Mouse (Mus musculus): ENCODE measurements around the gene Slit3. TPM values are rescaled to one million over a fixed set of nuclear protein-coding genes. Genes with fewer than 3 reads are reported as not detected.

The Slit3 gene
- polyA plus RNA-seq, 1 experiment from 2014 or later, result 25.9 TPM

GRCm38 (mm10) chr11:35325131-35325995, 204.3 kb downstream of the Slit3 start:
- Histone ChIP-seq H3K4me3 (no peak overlapping the region), H3K27me3 (peaks cover 59% of the 10 kb centered on the region), H3K9ac (no peak overlapping the region), H3K27ac (no peak overlapping the region), H3K4me1 (replicated peaks) (peaks cover 18% of the 10 kb centered on the region), H3K36me3 (no peaks in the 10 kb centered on the region), H3K9me3 (no peaks in the 10 kb centered on the region), H3K4me2 (no peak overlapping the region)
- WGBS, result 45% methylated on average over 10 of the region's 10 CpGs
- ATAC-seq (ENCODE audit: low FRiP score), result no peak

- H3K27me3 ChIP-seq, result peaks cover 57% of the 10 kb centered on the region
- H3K4me2 ChIP-seq, result no peak overlapping the region
- 8% methylated on average over 3 of the region's 3 CpGs for WGBS
- H3K9me3 ChIP-seq, result no peaks in the 10 kb centered on the region
- peaks cover 18% of the 10 kb centered on the region for H3K4me1 ChIP-seq (replicated peaks)
- no peak overlapping the region for H3K9ac ChIP-seq
- no peak overlapping the region for H3K27ac ChIP-seq
- ATAC-seq (ENCODE audit: low FRiP score), result no peak
- no peak overlapping the region for H3K4me3 ChIP-seq
- H3K36me3 ChIP-seq, result no peaks in the 10 kb centered on the region
These were observed 205.3 kb downstream of the Slit3 start for GRCm38 (mm10) chr11:35326346-35326745.

- H3K36me3 ChIP-seq, result no peaks in the 10 kb centered on the region
- no peak overlapping the region for H3K27ac ChIP-seq
- no peak overlapping the region for H3K9ac ChIP-seq
- ATAC-seq (ENCODE audit: low FRiP score), result no peak
- H3K9me3 ChIP-seq, result no peaks in the 10 kb centered on the region
- no peak overlapping the region for H3K4me2 ChIP-seq
- WGBS, result 67% methylated on average over 1 of the region's 1 CpGs
- H3K4me1 ChIP-seq (replicated peaks), result peaks cover 18% of the 10 kb centered on the region
- H3K4me3 ChIP-seq, result no peak overlapping the region
- H3K27me3 ChIP-seq, result peaks cover 70% of the 10 kb centered on the region
These were observed 206.9 kb downstream of the Slit3 start for GRCm38 (mm10) chr11:35327899-35328298.

- Histone ChIP-seq H3K27me3 (peaks cover 49% of the 10 kb centered on the region), H3K9ac (no peak overlapping the region), H3K36me3 (no peaks in the 10 kb centered on the region), H3K4me1 (replicated peaks) (0 out of 2 replicates have a peak, but pooled peaks cover 13% of the 10 kb centered on the region), H3K4me3 (no peak overlapping the region), H3K27ac (no peak overlapping the region), H3K9me3 (no peaks in the 10 kb centered on the region), H3K4me2 (no peak overlapping the region)
- 95% methylated on average over 3 of the region's 3 CpGs for WGBS
- no peak for ATAC-seq (ENCODE audit: low FRiP score)
These were observed 210.5 kb downstream of the Slit3 start for GRCm38 (mm10) chr11:35331476-35331875.

- H3K9ac ChIP-seq, result no peak overlapping the region
- peaks cover 22% of the 10 kb centered on the region; the same call in 1 of the 2 replicates for H3K27me3 ChIP-seq
- H3K4me2 ChIP-seq, result no peak overlapping the region
- H3K4me1 ChIP-seq (replicated peaks), result peaks cover 4% of the 10 kb centered on the region; the same call in 1 of the 2 replicates
- H3K9me3 ChIP-seq, result no peaks in the 10 kb centered on the region
- WGBS, result 86% methylated on average over 8 of the region's 8 CpGs
- H3K4me3 ChIP-seq, result no peak overlapping the region
- H3K36me3 ChIP-seq, result no peaks in the 10 kb centered on the region
- no peak overlapping the region for H3K27ac ChIP-seq
- no peak for ATAC-seq (ENCODE audit: low FRiP score)
These were observed 215.5 kb downstream of the Slit3 start for GRCm38 (mm10) chr11:35336558-35336957.

- Histone ChIP-seq H3K4me3 (no peak overlapping the region), H3K9ac (no peak overlapping the region), H3K36me3 (no peaks in the 10 kb centered on the region), H3K9me3 (no peaks in the 10 kb centered on the region), H3K27ac (no peak overlapping the region), H3K4me2 (no peak overlapping the region), H3K4me1 (replicated peaks) (peaks cover 4% of the 10 kb centered on the region; the same call in 1 of the 2 replicates), H3K27me3 (0 out of 2 replicates have a peak, but pooled peaks cover 18% of the 10 kb centered on the region)
- no peak for ATAC-seq (ENCODE audit: low FRiP score)
- 71% methylated on average over 8 of the region's 8 CpGs for WGBS
These were observed 216.5 kb downstream of the Slit3 start for GRCm38 (mm10) chr11:35337493-35337892.

GRCm38 (mm10) chr11:35337927-35338819, 217.1 kb downstream of the Slit3 start:
- H3K27me3 ChIP-seq, result 0 out of 2 replicates have a peak, but pooled peaks cover 12% of the 10 kb centered on the region
- H3K9ac ChIP-seq, result no peak overlapping the region
- H3K27ac ChIP-seq, result no peak overlapping the region
- H3K4me3 ChIP-seq, result no peak overlapping the region
- no peaks in the 10 kb centered on the region for H3K9me3 ChIP-seq
- no peaks in the 10 kb centered on the region for H3K36me3 ChIP-seq
- WGBS, result 75% methylated on average over 19 of the region's 19 CpGs
- ATAC-seq (ENCODE audit: low FRiP score), result no peak
- peaks cover 4% of the 10 kb centered on the region; the same call in 1 of the 2 replicates for H3K4me1 ChIP-seq (replicated peaks)
- no peak overlapping the region for H3K4me2 ChIP-seq

- Histone ChIP-seq H3K4me1 (replicated peaks) (peaks cover 4% of the 10 kb centered on the region; the same call in 1 of the 2 replicates), H3K36me3 (no peaks in the 10 kb centered on the region), H3K9me3 (no peaks in the 10 kb centered on the region), H3K27me3 (peaks cover 18% of the 10 kb centered on the region; the same call in 1 of the 2 replicates), H3K9ac (no peak overlapping the region), H3K27ac (no peak overlapping the region), H3K4me3 (no peak overlapping the region), H3K4me2 (no peak overlapping the region)
- ATAC-seq (ENCODE audit: low FRiP score), result no peak
- WGBS, result 83% methylated on average over 6 of the region's 6 CpGs
These were observed 219.7 kb downstream of the Slit3 start for GRCm38 (mm10) chr11:35340752-35341151.

- WGBS, result 68% methylated on average over 5 of the region's 5 CpGs
These were observed 221.5 kb downstream of the Slit3 start for GRCm38 (mm10) chr11:35342486-35342885.

GRCm38 (mm10) chr11:35345696-35346480, 224.9 kb downstream of the Slit3 start:
- no peak overlapping the region for H3K4me2 ChIP-seq
- H3K36me3 ChIP-seq, result no peaks in the 10 kb centered on the region
- H3K4me1 ChIP-seq (replicated peaks), result peaks cover 11% of the 10 kb centered on the region
- H3K9me3 ChIP-seq, result no peaks in the 10 kb centered on the region
- no peak overlapping the region for H3K9ac ChIP-seq
- ATAC-seq (ENCODE audit: low FRiP score), result no peak
- WGBS, result 86% methylated on average over 13 of the region's 13 CpGs
- H3K4me3 ChIP-seq, result no peak overlapping the region
- H3K27ac ChIP-seq, result no peak overlapping the region
- H3K27me3 ChIP-seq, result peaks cover 33% of the 10 kb centered on the region

More at GRCm38 (mm10) chr11:35342486-35342885, 221.5 kb downstream of the Slit3 start:
- Histone ChIP-seq H3K27ac (no peak overlapping the region), H3K36me3 (no peaks in the 10 kb centered on the region), H3K9ac (no peak overlapping the region), H3K4me2 (no peak overlapping the region), H3K27me3 (peaks cover 24% of the 10 kb centered on the region), H3K4me1 (replicated peaks) (peaks cover 1% of the 10 kb centered on the region; the same call in 1 of the 2 replicates), H3K4me3 (no peak overlapping the region), H3K9me3 (no peaks in the 10 kb centered on the region)
- no peak for ATAC-seq (ENCODE audit: low FRiP score)

GRCm38 (mm10) chr11:35348099-35348498, 227.1 kb downstream of the Slit3 start:
- ATAC-seq (ENCODE audit: low FRiP score), result no peak
- no peak overlapping the region for H3K27ac ChIP-seq
- H3K27me3 ChIP-seq, result peaks cover 31% of the 10 kb centered on the region
- 43% methylated on average over 4 of the region's 4 CpGs for WGBS
- H3K4me1 ChIP-seq (replicated peaks), result peaks cover 17% of the 10 kb centered on the region
- H3K4me3 ChIP-seq, result no peak overlapping the region
- no peaks in the 10 kb centered on the region for H3K36me3 ChIP-seq
- H3K9ac ChIP-seq, result no peak overlapping the region
- H3K4me2 ChIP-seq, result no peak overlapping the region
- no peaks in the 10 kb centered on the region for H3K9me3 ChIP-seq
